Mouse (Mus musculus) hindbrain, postnatal 0 days (tissue): ENCODE measurements around the gene Rilp. TPM values are rescaled to one million over a fixed set of nuclear protein-coding genes. Genes with fewer than 3 reads are reported as not detected.

Source experiments
- ATAC-seq: fragments of 200-750 bp; cut with Nextera tagmentation; 2 replicates; pipeline ENCODE4 v1.8.0; 2017; ENCODE audit warnings: mild to moderate bottlenecking, moderate TSS enrichment, moderate library complexity
- DNase-seq: peaks from one replicate; pipeline ENCODE4 v3.0.0-alpha.2; 2015; ENCODE audit warnings: low spot score
- H3K27ac ChIP-seq: fragments of 300-500 bp; sonication (generic); 2 replicates; pipeline ENCODE4 v1.5.1; 2014; ENCODE audit warnings: mild to moderate bottlenecking
- H3K27me3 ChIP-seq: fragments of 300-500 bp; sonication (generic); 2 replicates; pipeline ENCODE4 v1.6.1; 2014; ENCODE audit warnings: low read length, mixed read lengths; ENCODE audit not compliant: insufficient read depth
- H3K36me3 ChIP-seq: fragments of 300-500 bp; sonication (generic); 2 replicates; pipeline ENCODE4 v1.6.1; 2014; ENCODE audit warnings: low read length, mixed read lengths; ENCODE audit not compliant: insufficient read depth
- H3K4me1 ChIP-seq: fragments of 300-500 bp; sonication (generic); 2 replicates; pipeline ENCODE4 v1.6.1; 2014; ENCODE audit warnings: antibody characterized with exemption, low read length, mixed read lengths; ENCODE audit not compliant: insufficient read depth
- H3K4me2 ChIP-seq: fragments of 300-500 bp; sonication (generic); 2 replicates; pipeline ENCODE4 v1.6.1; 2014; ENCODE audit warnings: low read depth, mild to moderate bottlenecking, low read length, moderate library complexity, mixed read lengths
- H3K4me3 ChIP-seq: fragments of 300-500 bp; sonication (generic); 2 replicates; pipeline ENCODE4 v1.5.1; 2014; ENCODE audit warnings: low read length
- H3K9ac ChIP-seq: fragments of 300-500 bp; sonication (generic); replicated peaks from 2 replicates; pipeline ENCODE4 v1.6.1; 2014; ENCODE audit warnings: mild to moderate bottlenecking, low read length, moderate library complexity, mixed read lengths
- H3K9me3 ChIP-seq: fragments of 300-500 bp; sonication (generic); 2 replicates; pipeline ENCODE4 v1.6.1; 2016; ENCODE audit warnings: low read length, mixed read lengths
- CTCF ChIP-seq: IDR thresholded peaks from 2 replicates; pipeline ENCODE4 v1.5.1; 2016; ENCODE audit warnings: antibody characterized with exemption, control low read depth, low read depth
- WGBS: fragments of 180-500 bp; shearing (Covaris S2); extraction: QIAGEN DNeasy Blood & Tissue Kit; methylation state at CpG from one replicate; pipeline ENCODE4 v1.1.7; 2014; 5-methylcytosine and 5-hydroxymethylcytosine counted together
- polyA plus RNA-seq: library from polyadenylated mRNA; unstranded; fragments of >200 nt; fragmentation: Nextera tagmentation; extraction: Ambion mirVana; gene quantifications from 2 replicates; pipeline ENCODE4 v1.2.1, GENCODE M21; 2015
- total RNA-seq: library from RNA; depleted of rRNA; stranded (reverse); fragments of >200 nt; gene quantifications from 2 replicates; pipeline ENCODE4 v1.2.3, GENCODE M21; 2014; rRNA removed

The Rilp gene
- total RNA-seq (3.9 and 6.6 TPM in 2 replicates), polyA plus RNA-seq (7.3 and 7.6 TPM in 2 replicates)

DNA sequence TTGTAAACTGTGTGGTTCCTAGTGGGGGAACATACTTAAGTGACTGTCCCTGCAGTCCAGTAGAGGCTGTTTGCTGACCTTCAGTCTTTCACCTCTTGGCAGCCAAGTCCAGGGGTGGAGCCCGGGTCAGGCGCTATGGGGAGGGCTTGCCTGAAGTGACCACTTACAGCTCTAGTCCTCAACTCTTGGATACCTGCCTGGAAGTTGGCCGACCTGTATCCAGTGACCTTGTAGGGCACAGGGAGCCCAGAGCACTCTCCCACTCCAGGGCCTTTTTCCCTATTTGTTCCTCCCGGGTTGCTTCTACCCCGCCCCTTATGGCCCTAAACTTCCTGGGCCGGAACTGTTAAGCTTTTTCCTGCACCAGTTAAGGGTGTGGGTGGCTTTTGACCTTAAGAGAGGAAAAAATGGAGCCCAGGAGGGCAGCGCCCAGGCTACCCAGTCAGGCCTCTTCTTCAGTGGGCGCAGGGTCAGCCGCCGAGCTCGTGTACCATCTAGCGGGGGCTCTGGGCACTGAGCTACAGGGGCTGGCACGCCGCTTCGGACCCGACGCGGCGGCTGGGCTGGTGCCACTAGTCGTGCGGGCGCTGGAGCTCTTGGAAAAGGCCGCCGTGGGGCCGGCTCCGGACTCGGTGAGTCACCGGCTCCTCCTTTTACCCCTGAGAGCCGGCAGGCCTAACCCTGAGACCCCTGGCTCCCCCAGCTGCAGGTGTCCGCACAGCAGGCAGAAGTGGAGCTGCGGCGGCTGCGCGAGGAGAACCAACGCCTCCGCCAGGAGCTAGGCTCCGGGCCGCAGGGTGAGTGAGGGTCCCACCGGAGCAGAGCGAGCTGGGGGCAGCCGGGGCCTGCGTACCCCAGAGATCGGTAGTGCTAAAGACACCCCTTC, at the start of gene Rilp:
TSS of gene Rilp (plus strand) at position 354 of the 886 bp plus-strand sequence.
- H3K4me1 ChIP-seq: peaks cover 9% of the 10 kb centered on the region
- TF ChIP-seq CTCF: peak; percentile 41
- H3K9me3 ChIP-seq: no peaks in the 10 kb centered on the region
- H3K4me3 ChIP-seq: peak within 1 kb of the TSS; percentile 58
- peak; percentile 84 for DNase-seq
- H3K27me3 ChIP-seq: no peaks in the 10 kb centered on the region
- peak within 1 kb of the TSS; percentile 58 for H3K9ac ChIP-seq
- WGBS: 3% methylated on average over 43 of the region's 43 CpGs
- ATAC-seq: peak; percentile 84
- peak within 1 kb of the TSS; percentile 77 for H3K4me2 ChIP-seq
- peaks cover 44% of the 10 kb centered on the region for H3K36me3 ChIP-seq
- peak within 1 kb of the TSS; percentile 87 for H3K27ac ChIP-seq

DNA sequence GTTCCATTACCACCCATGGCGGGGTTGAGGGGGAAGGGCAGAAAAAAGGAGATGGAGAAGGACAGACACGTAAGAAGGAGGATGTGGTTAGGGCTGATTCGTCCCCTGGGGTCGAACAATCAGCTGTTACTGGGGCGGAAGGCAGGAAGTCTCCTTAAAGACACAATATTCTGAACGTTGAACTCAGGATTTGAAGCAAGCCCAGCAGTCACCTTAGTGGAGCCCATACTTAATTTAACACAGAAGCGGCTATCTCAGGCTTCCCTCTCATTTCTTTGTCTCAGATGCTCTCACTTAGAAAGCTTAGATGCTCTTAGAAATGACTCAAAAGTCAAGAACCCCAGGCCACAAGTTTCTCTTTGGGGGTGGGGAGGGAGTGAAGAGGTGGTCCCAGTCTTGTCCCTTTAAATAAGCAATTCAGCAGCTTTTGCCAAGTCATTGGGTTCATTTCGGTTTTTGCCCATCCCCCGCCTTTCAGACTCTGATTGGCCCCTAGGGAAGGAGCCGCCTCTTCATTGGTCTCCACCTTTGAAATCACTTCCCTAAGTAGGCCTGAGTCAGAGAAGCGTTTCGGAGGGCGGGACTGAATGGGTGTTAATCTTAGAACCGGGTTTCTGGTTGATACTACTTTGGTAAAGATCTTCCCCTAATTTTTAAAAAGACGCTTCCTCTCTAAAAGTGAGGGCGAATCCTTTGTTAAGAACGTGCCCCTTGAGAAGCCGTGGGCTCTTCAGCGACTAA, 49.6 kb upstream of the Rilp start:
- Histone ChIP-seq H3K4me1 (peaks cover 21% of the 10 kb centered on the region), H3K4me3 (peak overlapping the region; percentile 91), H3K4me2 (peak overlapping the region; percentile 81), H3K9me3 (no peaks in the 10 kb centered on the region), H3K36me3 (peaks cover 3% of the 10 kb centered on the region), H3K27me3 (no peaks in the 10 kb centered on the region), H3K27ac (peak overlapping the region; percentile 88), H3K9ac (peak overlapping the region; percentile 38)
- no peak for ATAC-seq
- WGBS: 3% methylated on average over 19 of the region's 19 CpGs
- peak; percentile 95 for DNase-seq
- TF ChIP-seq CTCF: no peak

GRCm38 (mm10) chr11:75460844-75461742, 48.8 kb upstream of the Rilp start, which contains the start of gene Tlcd2:
Gene Tlcd2, plus strand, starts transcription at chr11:75461715.
- H3K9ac ChIP-seq: peak within 1 kb of the TSS; percentile 71
- H3K4me3 ChIP-seq: peak within 1 kb of the TSS; percentile 91
- peaks cover 21% of the 10 kb centered on the region for H3K4me1 ChIP-seq
- peak within 1 kb of the TSS; percentile 98 for H3K4me2 ChIP-seq
- H3K36me3 ChIP-seq: peaks cover 11% of the 10 kb centered on the region
- DNase-seq (peak; percentile 100), ATAC-seq (peak; percentile 97)
- no peaks in the 10 kb centered on the region for H3K27me3 ChIP-seq
- TF ChIP-seq CTCF: peak; percentile 22; the same call in 1 of the 2 replicates
- no peaks in the 10 kb centered on the region for H3K9me3 ChIP-seq
- peak within 1 kb of the TSS; percentile 88 for H3K27ac ChIP-seq
- under 1% methylated on average over 46 of the region's 46 CpGs for WGBS

- Histone ChIP-seq H3K4me1 (peaks cover 21% of the 10 kb centered on the region), H3K9me3 (no peaks in the 10 kb centered on the region), H3K9ac (peak overlapping the region; percentile 71), H3K4me3 (peak overlapping the region; percentile 91), H3K27me3 (no peaks in the 10 kb centered on the region), H3K4me2 (peak overlapping the region; percentile 98), H3K27ac (peak overlapping the region; percentile 75; the same call in 1 of the 2 replicates), H3K36me3 (peaks cover 11% of the 10 kb centered on the region)
- under 1% methylated on average over 23 of the region's 30 CpGs for WGBS
- peak; percentile 37 for ATAC-seq
- no peak for DNase-seq
- no peak for TF ChIP-seq CTCF
These were observed 48.1 kb upstream of the Rilp start for GRCm38 (mm10) chr11:75461743-75462252.

- Histone ChIP-seq H3K36me3 (peaks cover 11% of the 10 kb centered on the region), H3K9me3 (no peaks in the 10 kb centered on the region), H3K27me3 (no peaks in the 10 kb centered on the region), H3K4me1 (peaks cover 21% of the 10 kb centered on the region), H3K9ac (peak overlapping the region; percentile 71), H3K27ac (peak overlapping the region; percentile 75; the same call in 1 of the 2 replicates), H3K4me2 (peak overlapping the region; percentile 98), H3K4me3 (peak overlapping the region; percentile 91)
- 7% methylated on average over 12 of the region's 16 CpGs for WGBS
- ATAC-seq (no peak), DNase-seq (peak; percentile 12)
- no peak for TF ChIP-seq CTCF
These were observed 47.6 kb upstream of the Rilp start for GRCm38 (mm10) chr11:75462253-75462783.
